Mouse (Mus musculus): Measurements from ENCODE around the gene Aqp11.
A peak's percentile ranks its signal among the peaks of the same experiment; 100 is the strongest.

The Aqp11 gene

DNA sequence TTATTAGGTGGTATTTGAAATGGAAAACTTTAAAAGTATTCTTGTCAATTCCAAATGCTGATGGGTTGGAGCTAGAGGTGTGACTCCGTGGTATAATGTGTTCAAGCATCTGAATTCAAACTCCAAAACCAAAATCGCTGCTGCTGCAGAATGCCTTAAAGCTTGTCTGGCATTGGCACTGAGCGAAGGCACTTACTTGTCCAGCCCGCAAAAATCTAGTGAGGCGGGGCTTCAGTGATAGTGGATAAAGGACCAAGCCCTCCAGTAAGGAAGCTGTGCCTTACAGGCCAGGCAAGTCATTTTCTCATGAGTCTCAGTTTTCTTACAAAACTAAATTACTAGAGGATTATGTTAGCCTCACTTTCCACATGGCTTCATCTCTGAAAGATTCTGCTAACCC is 30.3 kb downstream of the Aqp11 start:
- no peak for DNase-seq (ENCODE audit: low read depth)

- no peak for DNase-seq (ENCODE audit: low read depth)
Observed at GRCm38 (mm10) chr7:97707123-97707522, 31.0 kb downstream of the Aqp11 start.

DNA sequence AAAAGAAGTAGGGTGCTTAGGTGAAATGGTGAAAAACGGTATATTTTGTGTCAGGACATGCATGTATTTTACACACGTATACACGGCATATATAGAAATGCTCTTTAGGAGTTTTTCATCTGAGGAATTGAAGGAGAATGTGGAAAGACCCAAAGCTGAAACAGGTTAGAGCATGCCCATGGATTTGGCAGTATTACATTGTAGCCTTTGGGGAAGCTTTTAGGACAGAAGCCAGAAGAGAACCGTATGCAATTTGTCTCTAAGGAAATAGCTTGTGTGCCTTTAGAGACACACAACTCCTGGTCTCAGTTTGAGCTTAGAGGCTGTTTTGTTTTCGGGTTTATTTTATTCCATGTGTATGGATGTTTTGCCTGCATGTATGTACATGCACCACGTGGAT is 37.0 kb downstream of the Aqp11 start:
- no peak for DNase-seq (ENCODE audit: low read depth)

DNA sequence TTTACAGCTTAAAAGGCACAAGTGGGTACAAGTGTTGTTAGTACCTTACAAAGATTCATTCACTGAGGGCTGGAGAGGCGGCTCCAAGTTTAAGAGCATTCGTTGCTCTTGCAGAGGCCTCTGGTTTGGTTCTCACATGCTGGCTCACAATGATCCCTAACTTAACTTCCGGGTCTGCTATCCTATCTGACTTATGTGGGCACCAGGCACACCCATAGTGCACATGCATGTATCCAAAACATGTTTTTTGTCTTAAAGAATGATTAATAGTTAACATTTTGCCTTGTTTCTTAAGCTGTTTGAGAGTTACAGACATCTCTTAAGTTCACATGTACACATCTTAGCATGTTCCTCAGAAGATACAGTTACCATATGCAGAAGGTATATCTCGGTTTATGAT is 37.9 kb downstream of the Aqp11 start:
- no peak for DNase-seq (ENCODE audit: low read depth)

- DNase-seq (ENCODE audit: low read depth), result peak; percentile 94
Observed at GRCm38 (mm10) chr7:97696506-97697254, 41.4 kb downstream of the Aqp11 start, which contains the start of gene Clns1a. TSS of gene Clns1a (plus strand) at chr7:97696634.

DNA sequence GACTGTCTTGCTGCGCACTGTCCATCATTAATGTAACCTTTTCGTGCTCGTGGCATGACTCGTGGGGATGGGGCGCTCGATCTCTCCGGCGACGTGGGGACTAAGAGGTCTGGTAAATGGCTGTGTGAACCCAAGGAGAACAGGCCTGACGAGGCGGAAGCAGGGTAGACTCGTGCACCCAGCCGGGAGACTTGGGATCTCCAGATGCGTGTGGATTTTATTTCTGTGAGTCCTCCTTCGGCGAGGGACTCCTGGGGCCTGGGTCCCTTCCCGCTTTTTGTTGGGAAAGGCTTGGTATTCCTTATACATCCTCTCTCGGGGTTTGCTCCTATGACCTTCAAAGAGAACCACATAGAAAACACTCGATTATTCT is 42.0 kb downstream of the Aqp11 start:
- no peak for DNase-seq (ENCODE audit: low read depth)

DNA sequence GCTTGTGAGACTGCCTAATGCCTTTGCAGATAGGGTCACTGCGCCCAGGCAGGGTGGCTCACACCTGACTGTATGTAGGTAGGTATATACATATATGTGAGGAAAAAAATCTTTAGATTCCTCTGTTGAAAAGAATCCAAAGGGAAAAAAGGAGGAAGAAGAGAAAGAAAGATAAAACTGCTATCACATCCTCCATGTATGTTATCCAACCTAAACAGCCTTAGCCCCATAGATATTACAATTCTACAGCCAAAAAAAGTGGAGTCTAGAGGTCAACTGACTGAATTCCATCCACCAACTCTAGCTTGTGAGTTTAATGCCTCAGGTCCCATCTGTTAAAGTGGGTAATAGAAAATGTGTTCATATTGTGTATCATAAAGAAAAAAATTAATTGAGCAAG is 42.6 kb downstream of the Aqp11 start:
- DNase-seq (ENCODE audit: low read depth), result no peak

- DNase-seq (ENCODE audit: low read depth), result no peak
Observed at GRCm38 (mm10) chr7:97687831-97688230, 50.3 kb downstream of the Aqp11 start.

GRCm38 (mm10) chr7:97679239-97679638 is 58.9 kb downstream of the Aqp11 start:
- DNase-seq (ENCODE audit: low read depth), result peak; percentile 71

Data from induced T-regulatory cell, adult 2 months (primary cell).